Mouse (Mus musculus) midbrain, embryonic 11.5 days (tissue): ENCODE measurements around the gene Mrps16. TPM values are rescaled to one million over a fixed set of nuclear protein-coding genes. Genes with fewer than 3 reads are reported as not detected.

Source experiments
- ATAC-seq: fragments of 200-750 bp; cut with Nextera tagmentation; 2 replicates; pipeline ENCODE4 v1.8.0; 2017; ENCODE audit warnings: moderate TSS enrichment, moderate library complexity; ENCODE audit not compliant: low FRiP score
- DNase-seq: peaks from one replicate; pipeline ENCODE4 v3.0.0; 2015; ENCODE audit warnings: low spot score; ENCODE audit errors: missing footprints
- H3K27ac ChIP-seq: fragments of 300-500 bp; sonication (generic); 2 replicates; pipeline ENCODE4 v1.5.1; 2014; ENCODE audit warnings: low read depth, low read length
- H3K27me3 ChIP-seq: fragments of 300-500 bp; sonication (generic); 2 replicates; pipeline ENCODE4 v1.6.1; 2014; ENCODE audit warnings: mild to moderate bottlenecking, low read length, moderate library complexity, mixed read lengths; ENCODE audit not compliant: control insufficient read depth, insufficient read depth
- H3K36me3 ChIP-seq: fragments of 300-500 bp; sonication (generic); 2 replicates; pipeline ENCODE4 v1.6.1; 2014; ENCODE audit warnings: mild to moderate bottlenecking, low read length, moderate library complexity, mixed read lengths; ENCODE audit not compliant: control insufficient read depth, insufficient read depth
- H3K4me1 ChIP-seq: fragments of 300-500 bp; sonication (generic); 2 replicates; pipeline ENCODE4 v1.6.1; 2014; ENCODE audit warnings: low read length; ENCODE audit not compliant: control insufficient read depth, insufficient read depth
- H3K4me2 ChIP-seq: fragments of 300-500 bp; sonication (generic); 2 replicates; pipeline ENCODE4 v1.6.1; 2014; ENCODE audit warnings: mild to moderate bottlenecking, moderate library complexity
- H3K4me3 ChIP-seq: fragments of 300-500 bp; sonication (generic); 2 replicates; pipeline ENCODE4 v1.5.1; 2014; ENCODE audit warnings: low read depth, low read length
- H3K9ac ChIP-seq: fragments of 300-500 bp; sonication (generic); 2 replicates; pipeline ENCODE4 v1.6.1; 2014; ENCODE audit warnings: low read length
- H3K9me3 ChIP-seq: fragments of 300-500 bp; sonication (generic); 2 replicates; pipeline ENCODE4 v1.6.1; 2016; ENCODE audit warnings: low read length; ENCODE audit not compliant: control insufficient read depth
- WGBS: fragments of 180-500 bp; shearing (Covaris S2); extraction: QIAGEN DNeasy Blood & Tissue Kit; methylation state at CpG from one replicate; pipeline ENCODE4 v1.1.7; 2014; 5-methylcytosine and 5-hydroxymethylcytosine counted together
- polyA plus RNA-seq: library from polyadenylated mRNA; unstranded; fragments of >200 nt; fragmentation: Nextera tagmentation; extraction: Ambion mirVana; gene quantifications from 2 replicates; pipeline ENCODE4 v1.2.1, GENCODE M21; 2014

Mrps16 gene
- polyA plus RNA-seq, 1 experiment from 2014 or later, result 73.0 TPM

- 47% methylated on average over 13 of the region's 13 CpGs for WGBS
- H3K27ac ChIP-seq, result no peak overlapping the region
- no peaks in the 10 kb centered on the region for H3K27me3 ChIP-seq
- no peak overlapping the region for H3K4me2 ChIP-seq
- DNase-seq (peak; percentile 83), ATAC-seq (0 out of 2 replicates have a peak, but pooled peaks have one; percentile 35)
- no peaks in the 10 kb centered on the region for H3K9me3 ChIP-seq
- H3K36me3 ChIP-seq, result peaks cover 8% of the 10 kb centered on the region
- H3K9ac ChIP-seq, result no peak overlapping the region
- H3K4me1 ChIP-seq, result no peaks in the 10 kb centered on the region
- no peak overlapping the region for H3K4me3 ChIP-seq
Observed at GRCm38 (mm10) chr14:20378313-20379061, 14.9 kb downstream of the Mrps16 start.

- Histone ChIP-seq H3K27ac (no peak overlapping the region), H3K4me3 (no peak overlapping the region), H3K4me1 (no peaks in the 10 kb centered on the region), H3K36me3 (peaks cover 4% of the 10 kb centered on the region; the same call in 1 of the 2 replicates), H3K4me2 (no peak overlapping the region), H3K27me3 (no peaks in the 10 kb centered on the region), H3K9me3 (no peaks in the 10 kb centered on the region), H3K9ac (no peak overlapping the region)
- WGBS, result 94% methylated on average over 4 of the region's 4 CpGs
- ATAC-seq (no peak), DNase-seq (no peak)
Observed at GRCm38 (mm10) chr14:20377112-20377521, 16.3 kb downstream of the Mrps16 start.

GRCm38 (mm10) chr14:20371854-20372253 lies 21.6 kb downstream of the Mrps16 start:
- Histone ChIP-seq H3K27ac (no peak overlapping the region), H3K27me3 (no peaks in the 10 kb centered on the region), H3K9me3 (no peaks in the 10 kb centered on the region), H3K9ac (no peak overlapping the region), H3K4me3 (no peak overlapping the region), H3K4me2 (no peak overlapping the region), H3K36me3 (peaks cover 7% of the 10 kb centered on the region), H3K4me1 (no peaks in the 10 kb centered on the region)
- 82% methylated on average over 1 of the region's 1 CpGs for WGBS
- no peak for DNase-seq
- ATAC-seq, result no peak

- H3K9me3 ChIP-seq, result no peaks in the 10 kb centered on the region
- no peaks in the 10 kb centered on the region for H3K27me3 ChIP-seq
- no peak overlapping the region for H3K4me3 ChIP-seq
- no peak overlapping the region for H3K4me2 ChIP-seq
- no peaks in the 10 kb centered on the region for H3K4me1 ChIP-seq
- no peak overlapping the region for H3K27ac ChIP-seq
- peaks cover 7% of the 10 kb centered on the region for H3K36me3 ChIP-seq
- DNase-seq (no peak), ATAC-seq (no peak)
- 91% methylated on average over 7 of the region's 7 CpGs for WGBS
- H3K9ac ChIP-seq, result no peak overlapping the region
Observed at GRCm38 (mm10) chr14:20370798-20371197, 22.6 kb downstream of the Mrps16 start.

- ATAC-seq (no peak), DNase-seq (no peak)
- Histone ChIP-seq H3K27me3 (no peaks in the 10 kb centered on the region), H3K9me3 (no peaks in the 10 kb centered on the region), H3K27ac (no peak overlapping the region), H3K4me2 (no peak overlapping the region), H3K4me3 (no peak overlapping the region), H3K36me3 (peaks cover 12% of the 10 kb centered on the region), H3K9ac (no peak overlapping the region), H3K4me1 (no peaks in the 10 kb centered on the region)
- 98% methylated on average over 3 of the region's 3 CpGs for WGBS
Observed at GRCm38 (mm10) chr14:20368271-20368670, 25.2 kb downstream of the Mrps16 start.

GRCm38 (mm10) chr14:20363230-20363629 lies 30.2 kb downstream of the Mrps16 start:
- 96% methylated on average over 4 of the region's 4 CpGs for WGBS

GRCm38 (mm10) chr14:20347991-20348541 lies 45.4 kb downstream of the Mrps16 start, which contains the start of the genes Ecd and Fam149b:
Gene Ecd (minus strand): TSS chr14:20348121.
Gene Fam149b (plus strand): TSS chr14:20348162.
- H3K36me3 ChIP-seq, result peaks cover 5% of the 10 kb centered on the region; the same call in 1 of the 2 replicates
- under 1% methylated on average over 40 of the region's 42 CpGs for WGBS

More at GRCm38 (mm10) chr14:20363230-20363629, 30.2 kb downstream of the Mrps16 start:
- Histone ChIP-seq H3K9ac (no peak overlapping the region), H3K4me2 (no peak overlapping the region), H3K9me3 (no peaks in the 10 kb centered on the region), H3K4me3 (no peak overlapping the region), H3K27ac (no peak overlapping the region), H3K36me3 (peaks cover 21% of the 10 kb centered on the region), H3K27me3 (no peaks in the 10 kb centered on the region), H3K4me1 (no peaks in the 10 kb centered on the region)
- ATAC-seq, result no peak
- no peak for DNase-seq

GRCm38 (mm10) chr14:20347441-20347990 lies 45.9 kb downstream of the Mrps16 start:
- Histone ChIP-seq H3K36me3 (0 out of 2 replicates have a peak, but pooled peaks cover 3% of the 10 kb centered on the region), H3K27me3 (no peaks in the 10 kb centered on the region), H3K27ac (peak overlapping the region; percentile 5; the same call in 1 of the 2 replicates), H3K9ac (peak overlapping the region; percentile 79), H3K4me1 (peaks cover 11% of the 10 kb centered on the region), H3K4me3 (peak overlapping the region; percentile 85), H3K9me3 (no peaks in the 10 kb centered on the region), H3K4me2 (peak overlapping the region; percentile 57)
- ATAC-seq (peak; percentile 31), DNase-seq (no peak)
- 7% methylated on average over 15 of the region's 15 CpGs for WGBS

More at GRCm38 (mm10) chr14:20347991-20348541, 45.4 kb downstream of the Mrps16 start, which contains the start of the genes Ecd and Fam149b:
- H3K27ac ChIP-seq, result peak within 1 kb of the TSS; percentile 89
- peak within 1 kb of the TSS; percentile 96 for H3K9ac ChIP-seq
- DNase-seq (peak; percentile 99), ATAC-seq (peak; percentile 98)
- H3K4me1 ChIP-seq, result peaks cover 11% of the 10 kb centered on the region
- no peaks in the 10 kb centered on the region for H3K9me3 ChIP-seq
- peak within 1 kb of the TSS; percentile 85 for H3K4me3 ChIP-seq
- no peaks in the 10 kb centered on the region for H3K27me3 ChIP-seq
- H3K4me2 ChIP-seq, result peak within 1 kb of the TSS; percentile 81

- Histone ChIP-seq H3K9me3 (no peaks in the 10 kb centered on the region), H3K36me3 (peaks cover 3% of the 10 kb centered on the region; the same call in 1 of the 2 replicates), H3K4me1 (peaks cover 11% of the 10 kb centered on the region), H3K9ac (no peak overlapping the region), H3K4me2 (no peak overlapping the region), H3K27ac (no peak overlapping the region), H3K4me3 (no peak overlapping the region), H3K27me3 (no peaks in the 10 kb centered on the region)
- WGBS, result 94% methylated on average over 9 of the region's 9 CpGs
- ATAC-seq (no peak), DNase-seq (no peak)
Observed at GRCm38 (mm10) chr14:20345885-20346284, 47.5 kb downstream of the Mrps16 start.
